Mouse (Mus musculus): ENCODE measurements around the gene Ncbp3. TPM values are rescaled to one million over a fixed set of nuclear protein-coding genes. Genes with fewer than 3 reads are reported as not detected.
A peak's percentile ranks its signal among the peaks of the same experiment; 100 is the strongest.

Ncbp3 gene
- total RNA-seq, 2 experiments from 2014 or later, result 7.5 to 10.6 TPM

- intact Hi-C loops (cut with DNase I), result no loop called here
- no peak for DNase-seq (ENCODE audit: low spot score in 2 of 2)
These were observed 62.4 kb downstream of the Ncbp3 start for GRCm38 (mm10) chr11:73109941-73110340.

DNA sequence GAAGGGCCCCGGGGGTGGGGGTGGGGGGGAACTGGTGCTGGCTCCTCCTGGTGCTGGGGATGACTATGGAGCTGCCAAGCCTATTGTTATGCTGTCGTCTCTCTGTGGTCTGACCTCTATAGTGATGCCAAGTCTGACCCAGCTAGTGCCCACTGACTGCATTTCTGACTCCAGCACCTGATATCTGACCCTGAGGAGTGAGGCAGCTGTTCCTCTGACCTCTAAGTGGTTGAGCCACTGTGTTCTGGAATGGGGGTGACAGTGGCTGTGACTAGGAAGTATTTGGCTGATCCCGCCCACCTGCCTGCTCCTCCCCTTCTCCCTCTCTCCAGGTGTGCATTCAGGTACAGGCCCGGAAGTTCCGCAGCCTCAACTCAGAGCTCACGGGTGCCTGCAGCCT lies 63.8 kb downstream of the Ncbp3 start:
- no peak for DNase-seq (ENCODE audit: low spot score in 2 of 2)
- intact Hi-C loops (cut with DNase I), result no loop called here

DNA sequence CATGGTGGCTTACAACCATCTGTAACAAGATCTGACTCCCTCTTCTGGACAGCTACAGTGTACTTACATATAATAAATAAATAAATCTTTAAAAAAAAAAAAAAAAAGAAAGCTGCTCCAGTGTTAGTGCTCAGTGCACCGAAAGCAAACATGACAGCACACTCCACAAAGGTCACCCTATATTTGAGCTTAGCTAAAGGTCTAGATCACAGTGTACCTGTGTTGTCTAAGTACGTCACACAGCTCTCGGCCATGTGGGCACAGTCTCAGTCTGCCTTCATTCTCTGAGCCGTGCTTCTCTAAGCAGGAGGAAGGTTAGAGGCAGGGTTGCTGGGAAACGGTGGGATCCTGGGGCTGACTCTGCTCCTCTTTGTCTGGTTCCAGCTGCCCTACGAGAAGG lies 78.9 kb downstream of the Ncbp3 start:
- DNase-seq (ENCODE audit: low spot score in 2 of 2), result no peak
- intact Hi-C loops (cut with DNase I), result no loop called here

DNA sequence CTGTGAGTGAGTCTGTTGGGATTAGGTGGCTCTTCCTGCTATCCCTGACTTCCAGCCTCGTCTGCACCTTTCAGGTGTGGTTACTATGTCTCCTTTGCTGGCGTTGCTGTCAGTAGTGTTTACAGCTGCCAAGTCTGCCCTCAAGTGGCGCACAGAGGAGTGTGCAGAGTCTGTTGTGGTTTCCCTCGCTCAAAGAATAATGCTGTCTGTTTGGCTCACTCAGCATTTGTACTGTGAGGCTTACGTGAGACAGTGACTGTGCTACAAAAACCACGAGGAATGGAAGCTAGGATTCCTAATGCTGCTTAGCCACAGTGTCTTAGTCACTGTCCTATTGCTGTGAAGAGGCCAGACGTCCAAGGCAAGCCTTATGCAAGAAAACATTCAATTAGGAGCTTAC lies 83.4 kb downstream of the Ncbp3 start:
- intact Hi-C loops (cut with DNase I), result no loop called here
- peak in 1 of 2 experiments; percentile 23 for DNase-seq (ENCODE audit: low spot score in 2 of 2)

- intact Hi-C loops (cut with DNase I), result no loop called here
- DNase-seq (ENCODE audit: low spot score in 2 of 2), result no peak
These were observed 85.4 kb downstream of the Ncbp3 start for GRCm38 (mm10) chr11:73132999-73133398.

GRCm38 (mm10) chr11:73134222-73134621 lies 86.6 kb downstream of the Ncbp3 start:
- intact Hi-C loops (cut with DNase I), result no loop called here
- no peak for DNase-seq (ENCODE audit: low spot score in 2 of 2)

- no peak for DNase-seq (ENCODE audit: low spot score in 2 of 2)
- intact Hi-C loops (cut with DNase I), result no loop called here
These were observed 89.0 kb downstream of the Ncbp3 start for GRCm38 (mm10) chr11:73136587-73136986.

- intact Hi-C loops (cut with DNase I), result no loop called here
- DNase-seq (ENCODE audit: low spot score in 2 of 2), result no peak
These were observed 89.5 kb downstream of the Ncbp3 start for GRCm38 (mm10) chr11:73137116-73137515.

GRCm38 (mm10) chr11:73137591-73138501 lies 90.3 kb downstream of the Ncbp3 start, which contains the start of gene Haspin:
Haspin (minus strand) TSS chr11:73138294.
- DNase-seq (ENCODE audit: low spot score in 2 of 2), result peak; percentile 85 to 88
- intact Hi-C loops (cut with DNase I), result loop anchor here (2.0 kb wide), 1 partner anchor 1235 kb away; no protein-coding TSS in a partner anchor

Other genes with a start within 250 kb of the Ncbp3 start
- 1 to 10 TPM; 5.9 to 6.0 TPM for gene Atp2a3, start 86.6 kb upstream of the Ncbp3 start, total RNA-seq (2021)
- under 1 TPM; 0.36 to 0.62 TPM for gene P2rx1, start 48.7 kb upstream of the Ncbp3 start, total RNA-seq (2021)
- 100 to 1,000 TPM; 102 to 106 TPM for gene Camkk1, start 28.8 kb upstream of the Ncbp3 start, total RNA-seq (2021)
- gene Itgae, start 42.8 kb downstream of the Ncbp3 start, total RNA-seq (2021), result under 1 TPM; 0.14 to 0.17 TPM
- gene Haspin, start 90.5 kb downstream of the Ncbp3 start, total RNA-seq (2021), result under 1 TPM; 0.18 to 0.25 TPM
- under 1 TPM; 0.54 to 0.72 TPM for gene P2rx5, start 112.6 kb downstream of the Ncbp3 start, total RNA-seq (2021)
- 10 to 100 TPM; 54.4 to 58.8 TPM for gene Emc6, start 129.3 kb downstream of the Ncbp3 start, total RNA-seq (2021)
- gene Tax1bp3, start 129.3 kb downstream of the Ncbp3 start, total RNA-seq (2021), result 1 to 10 TPM; 6.9 to 9.3 TPM
- 10 to 100 TPM; 15.4 to 24.9 TPM for gene Ctns, start 151.3 kb downstream of the Ncbp3 start, total RNA-seq (2021)
- gene Shpk, start 151.7 kb downstream of the Ncbp3 start, total RNA-seq (2021), result 1 to 10 TPM; 3.1 TPM
- not detected for gene Trpv1, start 186.5 kb downstream of the Ncbp3 start, total RNA-seq (2021)
- gene Trpv3, start 219.6 kb downstream of the Ncbp3 start, total RNA-seq (2021), result under 1 TPM; 0.35 to 0.39 TPM